Mouse (Mus musculus): ENCODE measurements around the gene Acbd4. TPM values are rescaled to one million over a fixed set of nuclear protein-coding genes. Genes with fewer than 3 reads are reported as not detected.
A peak's percentile ranks its signal among the peaks of the same experiment; 100 is the strongest.

The Acbd4 gene
- total RNA-seq, 2 experiments from 2014 or later: 71.3 to 71.5 TPM

GRCm38 (mm10) chr11:103078131-103078530 is 23.4 kb upstream of the Acbd4 start:
- intact Hi-C loops (cut with DNase I): no loop called here

GRCm38 (mm10) chr11:103080323-103081091 is 21.0 kb upstream of the Acbd4 start:
- intact Hi-C loops (cut with DNase I): no loop called here
- DNase-seq (ENCODE audit: low spot score in 2 of 2): peak in 1 of 2 experiments; percentile 44

More at GRCm38 (mm10) chr11:103078131-103078530, 23.4 kb upstream of the Acbd4 start:
- no peak for DNase-seq (ENCODE audit: low spot score in 2 of 2)

GRCm38 (mm10) chr11:103081631-103082030 is 19.9 kb upstream of the Acbd4 start:
- no peak for DNase-seq (ENCODE audit: low spot score in 2 of 2)
- intact Hi-C loops (cut with DNase I): no loop called here

- DNase-seq (ENCODE audit: low spot score in 2 of 2): no peak
- intact Hi-C loops (cut with DNase I): no loop called here
Observed at GRCm38 (mm10) chr11:103093306-103093705, 8.2 kb upstream of the Acbd4 start.

GRCm38 (mm10) chr11:103093862-103094833 is 7.3 kb upstream of the Acbd4 start:
- no peak for DNase-seq (ENCODE audit: low spot score in 2 of 2)
- intact Hi-C loops (cut with DNase I): no loop called here

GRCm38 (mm10) chr11:103095107-103095670 is 6.3 kb upstream of the Acbd4 start:
- DNase-seq (ENCODE audit: low spot score in 2 of 2): no peak

GRCm38 (mm10) chr11:103095801-103096200 is 5.7 kb upstream of the Acbd4 start:
- intact Hi-C loops (cut with DNase I): no loop called here
- DNase-seq (ENCODE audit: low spot score in 2 of 2): no peak

More at GRCm38 (mm10) chr11:103095107-103095670, 6.3 kb upstream of the Acbd4 start:
- intact Hi-C loops (cut with DNase I): no loop called here

- intact Hi-C loops (cut with DNase I): no loop called here
- DNase-seq (ENCODE audit: low spot score in 2 of 2): no peak
Observed at GRCm38 (mm10) chr11:103096979-103097894, 4.2 kb upstream of the Acbd4 start.

- intact Hi-C loops (cut with DNase I): no loop called here
- DNase-seq (ENCODE audit: low spot score in 2 of 2): no peak
Observed at GRCm38 (mm10) chr11:103098531-103099190, 2.8 kb upstream of the Acbd4 start.

GRCm38 (mm10) chr11:103099352-103099940 is 2.0 kb upstream of the Acbd4 start:
- no peak for DNase-seq (ENCODE audit: low spot score in 2 of 2)
- intact Hi-C loops (cut with DNase I): no loop called here

GRCm38 (mm10) chr11:103100361-103100760 is 1.1 kb upstream of the Acbd4 start:
- intact Hi-C loops (cut with DNase I): loop anchor here (5.0 kb wide), 1 partner anchor 222 kb away; no protein-coding TSS in a partner anchor
- no peak for DNase-seq (ENCODE audit: low spot score in 2 of 2)

GRCm38 (mm10) chr11:103101866-103102501 is 502 bp downstream of the Acbd4 start:
- intact Hi-C loops (cut with DNase I): loop anchor here (1.0 to 5.0 kb wide), 2 partner anchors 57 to 220 kb away; no protein-coding TSS in a partner anchor
- peak; percentile 70 to 81 for DNase-seq (ENCODE audit: low spot score in 2 of 2)

GRCm38 (mm10) chr11:103102725-103103349 is 1.4 kb downstream of the Acbd4 start:
- intact Hi-C loops (cut with DNase I): loop anchor here (1.0 to 5.0 kb wide), 2 partner anchors 56 to 219 kb away; no protein-coding TSS in a partner anchor
- DNase-seq (ENCODE audit: low spot score in 2 of 2): peak; percentile 97

GRCm38 (mm10) chr11:103103621-103104020 is 2.1 kb downstream of the Acbd4 start:
- DNase-seq (ENCODE audit: low spot score in 2 of 2): no peak
- intact Hi-C loops (cut with DNase I): loop anchor here (5.0 kb wide), 1 partner anchor 219 kb away; no protein-coding TSS in a partner anchor

- intact Hi-C loops (cut with DNase I): loop anchor here (5.0 kb wide), 1 partner anchor 218 kb away; no protein-coding TSS in a partner anchor
- no peak for DNase-seq (ENCODE audit: low spot score in 2 of 2)
Observed at GRCm38 (mm10) chr11:103104469-103104868, 3.0 kb downstream of the Acbd4 start.

GRCm38 (mm10) chr11:103105180-103105725 is 3.8 kb downstream of the Acbd4 start:
- intact Hi-C loops (cut with DNase I): no loop called here
- no peak for DNase-seq (ENCODE audit: low spot score in 2 of 2)

Data from left cerebral cortex, postnatal 14 days (tissue).